Comparison of ENCODE assay signal across 8 mouse cellular contexts in the genomic region with DNA sequence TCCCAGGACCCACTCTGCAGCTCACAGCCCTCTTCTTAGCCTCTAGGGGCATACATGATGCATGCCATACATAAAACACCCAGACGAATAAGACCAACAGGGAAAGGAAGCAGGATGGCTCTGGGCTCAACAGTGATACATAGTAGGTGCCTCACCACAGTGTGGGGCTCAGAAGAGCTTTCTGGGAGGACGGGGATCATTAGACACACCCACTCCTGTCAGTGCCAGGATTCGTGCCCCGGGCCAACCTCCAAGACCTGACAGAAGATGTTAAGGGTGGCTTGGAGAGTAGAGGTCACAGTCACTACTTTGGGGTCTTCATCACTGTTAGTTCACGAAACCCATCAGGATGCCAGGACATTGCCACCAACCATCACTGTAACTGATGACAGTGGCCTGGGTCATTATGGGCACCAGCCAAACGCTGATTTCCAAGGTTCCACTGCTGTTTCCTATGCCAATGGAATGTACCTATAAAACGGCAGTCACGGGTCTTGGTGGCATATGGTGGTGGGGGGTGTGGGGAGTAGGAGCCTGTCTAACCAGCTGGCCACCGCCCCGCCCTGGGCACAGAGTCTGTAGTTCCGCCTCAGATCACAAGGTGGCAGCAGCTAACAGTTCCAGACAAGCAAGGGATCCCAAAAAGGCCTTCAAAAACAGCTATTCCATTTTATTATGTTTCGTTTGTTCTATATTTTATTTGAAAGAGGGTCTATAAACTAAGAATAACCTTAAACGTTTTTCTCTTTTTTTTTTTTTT. TPM values are rescaled to one million over a fixed set of nuclear protein-coding genes. Genes with fewer than 3 reads are reported as not detected.
DNase-seq lines count a peak whose midpoint lies in the region; ATAC-seq and TF ChIP-seq lines count a peak whose summit lies in the region.

No protein-coding gene starts in this region.

- H3K4me3 ChIP-seq in left cerebral cortex, adult 2 months, result no peak overlapping the region

- peak; percentile 87 for TF ChIP-seq CTCF in left cerebral cortex, adult 2 months (IDR thresholded peaks at IDR 0.05)

- intact Hi-C loops in left cerebral cortex, adult 2 months (cut with DNase I), result loop anchor here (1.0 to 5.0 kb wide), 3 partner anchors 46 to 198 kb away; no protein-coding TSS in a partner anchor

- no peak overlapping the region for H3K27ac ChIP-seq in left cerebral cortex, adult 2 months

- DNase-seq in ZHBTc4 (ENCODE audit: low read depth, low spot score), result peak; percentile 87
- peak; percentile 94 for DNase-seq in cerebellum, adult 9-10 months
- DNase-seq in induced T-regulatory cell, adult 2 months (ENCODE audit: low read depth), result peak; percentile 89
- peak; percentile 81 to 94 for DNase-seq in left cerebral cortex, adult 2 months (ENCODE audit: extremely low spot score in 1 of 2, low spot score in 2 of 2)
- DNase-seq in right cerebral cortex, postnatal 25 days, result peak; percentile 81
- peak; percentile 73 for DNase-seq in yolk sac, embryonic 10.5 days (ENCODE audit: low spot score)

- peak; percentile 43 for ATAC-seq in frontal cortex, adult (ENCODE audit: low TSS enrichment)
- ATAC-seq in megakaryocyte-erythroid progenitor cell, adult 5-6 weeks (replicated peaks; ENCODE audit: low FRiP score, low TSS enrichment, poor library complexity, severe bottlenecking), result peak; percentile 36; the same call in 1 of the 2 replicates

RNA-seq across cellular contexts. Expression of gene Srsf3, which starts 16.5 kb away (rescaled TPM):
- total RNA-seq in left cerebral cortex, adult 2 months (2021), result 100 to 1,000 TPM; 113 to 114 TPM
- 501 and 513 TPM in 2 replicates for total RNA-seq in megakaryocyte-erythroid progenitor cell, adult 5-6 weeks (2014; fragmentation: Nextera tagmentation)
- total RNA-seq in megakaryocyte-erythroid progenitor cell, adult 5-6 weeks (2017), result 747 and 1,154 TPM in 2 replicates

RNA-seq across cellular contexts. Expression of gene Stk38, which starts 41.1 kb away (rescaled TPM):
- total RNA-seq in left cerebral cortex, adult 2 months (2021), result 10 to 100 TPM; 53.5 to 58.6 TPM
- total RNA-seq in megakaryocyte-erythroid progenitor cell, adult 5-6 weeks (2014; fragmentation: Nextera tagmentation), result 123 TPM in 2 replicates
- total RNA-seq in megakaryocyte-erythroid progenitor cell, adult 5-6 weeks (2017), result 79.5 and 95.0 TPM in 2 replicates

RNA-seq across cellular contexts. Expression of gene Cdkn1a, which starts 41.8 kb away (rescaled TPM):
- total RNA-seq in left cerebral cortex, adult 2 months (2021), result 10 to 100 TPM; 40.6 to 64.4 TPM
- total RNA-seq in megakaryocyte-erythroid progenitor cell, adult 5-6 weeks (2014; fragmentation: Nextera tagmentation), result 2.1 and 6.5 TPM in 2 replicates
- total RNA-seq in megakaryocyte-erythroid progenitor cell, adult 5-6 weeks (2017), result 0.95 and 3.5 TPM in 2 replicates

Comparison
In these comparisons a context has a peak if more than half of its experiments do, and no peak if none do; other contexts are left out.
1. RNA of gene Srsf3, which starts 16.5 kb away (total RNA-seq): 501 to 1,154 TPM in megakaryocyte-erythroid progenitor cell, adult 5-6 weeks; 113 to 114 TPM in left cerebral cortex, adult 2 months; every median in the first group is over 4 times any median in the second.
2. RNA of gene Cdkn1a, which starts 41.8 kb away (total RNA-seq): 40.6 to 64.4 TPM in left cerebral cortex, adult 2 months; 0.95 to 6.5 TPM in megakaryocyte-erythroid progenitor cell, adult 5-6 weeks; every median in the first group is over 4 times any median in the second.
3. Peak in every context shown above with its lines, with median percentiles within 50 percentile points of each other: DNase-seq.